Mouse (Mus musculus) heart, adult 2 months (tissue): ENCODE measurements at regions not wholly inside any gene's neighbourhood (a gene's known extent, or its start where the extent isn't known, plus 50 kb on each side); places are given as distances from the start of the nearest gene placed in this dataset.

ENCODE experiments used
- CTCF ChIP-seq: fragments of 200-600 bp; IDR thresholded peaks from 2 replicates; pipeline ENCODE4 v1.8.1; 2022; ENCODE audit warnings: antibody characterized with exemption, mild to moderate bottlenecking, moderate library complexity
- EP300 ChIP-seq: fragments of 200-500 bp; IDR thresholded peaks from 2 replicates; pipeline ENCODE4 v1.6.1; 2011; ENCODE audit warnings: low read depth, low read length, control low read depth; ENCODE audit not compliant: insufficient read depth
- POLR2A ChIP-seq: fragments of 200-500 bp; IDR thresholded peaks from 2 replicates; pipeline ENCODE4 v1.6.1; 2011; ENCODE audit warnings: mild to moderate bottlenecking, low read depth, low read length, control low read depth; ENCODE audit not compliant: insufficient read depth

GRCm38 (mm10) chr19:14258621-14259051 lies 339.2 kb downstream of the Tle4 start:
- TF ChIP-seq CTCF = no peak
- TF ChIP-seq POLR2A = no peak
- TF ChIP-seq EP300 = no peak
